Mouse (Mus musculus): ENCODE data around the gene Zfhx3. TPM values are rescaled to one million over a fixed set of nuclear protein-coding genes. Genes with fewer than 3 reads are reported as not detected.
A peak's percentile ranks its signal among the peaks of the same experiment; 100 is the strongest.
"Not testable (repeated sequence)": the region's sequence is repeated elsewhere in the genome, so short reads cannot be mapped to it uniquely, and the experiment has no call there.

The Zfhx3 gene
- polyA plus RNA-seq (2015; fragmentation: Nextera tagmentation; extraction: Ambion mirVana): 59.0 and 60.2 TPM in 2 replicates

DNA sequence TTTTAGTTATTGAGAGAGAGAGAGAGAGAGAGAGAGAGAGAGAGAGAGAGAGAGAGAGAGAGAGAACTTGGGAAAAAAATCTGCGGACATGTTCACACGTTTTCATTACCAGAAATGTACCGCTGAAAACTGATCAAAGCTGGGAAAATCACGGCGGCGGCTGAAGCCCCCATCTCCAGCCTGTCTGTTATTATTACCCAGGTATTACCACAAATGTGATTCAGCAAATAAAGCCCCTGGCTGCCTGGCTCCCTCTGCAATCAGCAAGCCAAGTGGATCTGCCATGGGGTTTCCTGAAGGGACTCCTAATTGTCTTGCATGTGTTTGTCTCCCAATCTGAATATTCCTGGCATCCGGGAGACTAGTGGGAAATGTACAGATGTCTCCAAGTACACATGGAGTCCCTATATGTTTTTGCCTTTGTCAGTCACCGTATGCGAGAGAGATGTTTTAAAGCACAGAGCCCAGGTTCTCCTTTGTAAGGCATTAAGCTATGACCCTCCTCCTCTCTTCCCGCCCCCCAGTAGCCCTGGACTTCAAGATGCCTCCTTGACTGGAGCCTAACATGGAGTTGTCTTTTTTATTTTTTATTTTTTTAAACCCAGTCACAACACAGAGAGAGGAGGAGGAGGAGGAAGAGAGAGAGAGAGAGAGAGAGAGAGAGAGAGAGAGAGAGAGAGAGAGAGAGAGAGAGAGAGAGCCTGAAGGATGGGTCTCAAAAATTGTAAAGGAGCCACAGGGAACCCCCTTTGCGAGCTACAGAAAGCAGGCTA lies at the start of gene Zfhx3:
Gene Zfhx3 (plus strand): TSS at position 723 of the 773 bp plus-strand sequence.
- 9% methylated on average over 11 of the region's 11 CpGs for WGBS
- peak within 1 kb of the TSS; percentile 58 for H3K4me2 ChIP-seq
- peak within 1 kb of the TSS; percentile 32 for H3K4me3 ChIP-seq
- no peaks in the 10 kb centered on the region for H3K9me3 ChIP-seq
- peak within 1 kb of the TSS; percentile 38; the same call in 1 of the 2 replicates for H3K9ac ChIP-seq
- 0 out of 2 replicates have a peak, but pooled peaks have one; percentile 53 for ATAC-seq (replicated peaks)
- peak within 1 kb of the TSS; percentile 89 for H3K27ac ChIP-seq
- peaks cover 57% of the 10 kb centered on the region for H3K4me1 ChIP-seq
- H3K27me3 ChIP-seq (replicated peaks): no peaks in the 10 kb centered on the region
- no peaks in the 10 kb centered on the region for H3K36me3 ChIP-seq (replicated peaks)

DNA sequence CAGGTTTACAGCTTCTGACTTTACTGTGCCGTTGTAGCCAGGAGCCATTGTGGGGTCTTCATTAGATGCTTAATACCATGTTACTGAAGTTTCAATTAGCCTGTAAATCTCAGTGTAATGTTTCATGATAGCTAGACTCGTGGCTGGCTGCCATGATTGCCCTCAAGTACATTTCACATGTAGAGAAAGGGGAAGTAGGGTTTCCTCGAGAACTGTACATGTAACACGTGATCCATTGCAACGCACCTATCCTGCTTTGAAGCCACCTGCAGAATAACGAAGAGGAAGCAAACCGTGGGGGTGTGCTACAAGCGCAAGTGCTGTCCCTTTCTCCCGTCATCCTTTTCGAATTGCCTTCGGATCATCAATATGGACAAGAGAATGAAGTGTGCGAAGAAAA lies 23.5 kb upstream of the Zfhx3 start:
- H3K27ac ChIP-seq: peak overlapping the region; percentile 40; the same call in 1 of the 2 replicates
- WGBS: 76% methylated on average over 12 of the region's 12 CpGs

DNA sequence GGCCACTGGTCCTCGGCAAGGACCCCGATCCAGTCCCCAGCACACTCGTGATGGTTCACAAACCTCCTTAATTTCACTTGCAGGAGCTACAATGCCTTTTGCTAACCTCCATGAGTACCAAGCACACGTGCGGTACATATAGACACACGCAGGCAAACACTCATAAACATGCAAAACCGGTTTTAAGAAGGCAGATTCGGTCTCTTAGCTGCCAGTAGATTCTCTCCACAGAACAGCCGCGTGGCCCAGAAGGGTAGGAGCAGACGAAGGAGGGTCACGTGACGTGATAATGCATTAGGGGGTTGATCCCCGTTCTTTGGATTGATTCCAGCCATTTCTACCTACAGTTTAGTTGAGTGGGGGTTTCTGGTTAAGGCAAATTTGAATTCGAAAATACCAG lies 16.3 kb upstream of the Zfhx3 start:
- H3K9ac ChIP-seq: no peak overlapping the region
- no peak overlapping the region for H3K4me2 ChIP-seq
- no peaks in the 10 kb centered on the region for H3K27me3 ChIP-seq (replicated peaks)
- no peak overlapping the region for H3K27ac ChIP-seq
- H3K4me3 ChIP-seq: no peak overlapping the region
- no peaks in the 10 kb centered on the region for H3K9me3 ChIP-seq
- H3K36me3 ChIP-seq (replicated peaks): no peaks in the 10 kb centered on the region
- WGBS: 87% methylated on average over 15 of the region's 15 CpGs
- no peaks in the 10 kb centered on the region for H3K4me1 ChIP-seq
- no peak for ATAC-seq (replicated peaks)

More for the DNA sequence above, 23.5 kb upstream of the Zfhx3 start:
- Histone ChIP-seq H3K4me3 (no peak overlapping the region), H3K4me2 (no peak overlapping the region), H3K9ac (no peak overlapping the region), H3K4me1 (peaks cover 16% of the 10 kb centered on the region), H3K27me3 (replicated peaks) (no peaks in the 10 kb centered on the region), H3K9me3 (no peaks in the 10 kb centered on the region), H3K36me3 (replicated peaks) (no peaks in the 10 kb centered on the region)
- no peak for ATAC-seq (replicated peaks)

GRCm38 (mm10) chr8:107936725-107937124 lies 5.7 kb upstream of the Zfhx3 start:
- Histone ChIP-seq H3K9me3 (no peaks in the 10 kb centered on the region), H3K9ac (no peak overlapping the region), H3K36me3 (replicated peaks) (no peaks in the 10 kb centered on the region), H3K4me3 (no peak overlapping the region), H3K27me3 (replicated peaks) (no peaks in the 10 kb centered on the region), H3K4me2 (no peak overlapping the region), H3K4me1 (peaks cover 21% of the 10 kb centered on the region), H3K27ac (no peak overlapping the region)
- WGBS: 96% methylated on average over 4 of the region's 4 CpGs
- ATAC-seq (replicated peaks): no peak

GRCm38 (mm10) chr8:107938231-107938630 lies 4.2 kb upstream of the Zfhx3 start:
- peaks cover 31% of the 10 kb centered on the region for H3K4me1 ChIP-seq
- not testable (repeated sequence) for H3K4me3 ChIP-seq; H3K27ac ChIP-seq; H3K4me2 ChIP-seq; H3K9ac ChIP-seq; H3K9me3 ChIP-seq; H3K36me3 ChIP-seq (replicated peaks); ATAC-seq (replicated peaks); H3K27me3 ChIP-seq (replicated peaks)
- 90% methylated on average over 5 of the region's 5 CpGs for WGBS

DNA sequence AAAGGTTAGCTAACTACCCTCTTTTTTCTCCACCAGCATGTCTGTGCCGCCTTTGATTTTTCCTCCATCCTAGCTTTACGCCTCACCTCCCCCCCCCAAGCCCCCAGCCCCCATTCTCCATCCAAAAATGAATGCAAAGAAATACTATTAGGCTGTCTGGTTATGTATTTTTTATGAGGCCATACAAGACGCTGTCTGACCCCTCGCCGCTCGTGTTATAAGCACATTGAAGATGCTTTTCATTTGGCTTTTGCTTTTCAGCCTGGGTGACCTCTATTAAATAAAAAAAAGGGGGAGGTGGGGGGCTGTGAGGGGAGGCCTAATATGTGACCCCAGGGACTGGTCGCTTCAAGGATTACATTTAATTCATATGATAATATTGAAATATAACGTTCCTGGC lies 2.3 kb upstream of the Zfhx3 start:
- Histone ChIP-seq H3K4me1 (peaks cover 45% of the 10 kb centered on the region), H3K27me3 (replicated peaks) (no peaks in the 10 kb centered on the region), H3K27ac (peak overlapping the region; percentile 89), H3K4me3 (no peak overlapping the region), H3K9ac (no peak overlapping the region), H3K4me2 (no peak overlapping the region), H3K36me3 (replicated peaks) (no peaks in the 10 kb centered on the region), H3K9me3 (no peaks in the 10 kb centered on the region)
- WGBS: 38% methylated on average over 8 of the region's 8 CpGs
- ATAC-seq (replicated peaks): no peak

GRCm38 (mm10) chr8:107942752-107943510 lies 487 bp downstream of the Zfhx3 start:
- Histone ChIP-seq H3K4me1 (peaks cover 61% of the 10 kb centered on the region), H3K27me3 (replicated peaks) (no peaks in the 10 kb centered on the region), H3K4me3 (peak overlapping the region; percentile 32), H3K9me3 (no peaks in the 10 kb centered on the region), H3K36me3 (replicated peaks) (no peaks in the 10 kb centered on the region), H3K27ac (peak overlapping the region; percentile 89), H3K9ac (peak overlapping the region; percentile 38; the same call in 1 of the 2 replicates), H3K4me2 (peak overlapping the region; percentile 58)
- ATAC-seq (replicated peaks): peak; percentile 72
- under 1% methylated on average over 17 of the region's 17 CpGs for WGBS

GRCm38 (mm10) chr8:107943550-107944348 lies 1.3 kb downstream of the Zfhx3 start:
- ATAC-seq (replicated peaks): no peak

GRCm38 (mm10) chr8:107944676-107945600 lies 2.5 kb downstream of the Zfhx3 start:
- Histone ChIP-seq H3K9ac (peak overlapping the region; percentile 32), H3K27me3 (replicated peaks) (no peaks in the 10 kb centered on the region), H3K9me3 (no peaks in the 10 kb centered on the region), H3K36me3 (replicated peaks) (no peaks in the 10 kb centered on the region), H3K4me1 (peaks cover 54% of the 10 kb centered on the region), H3K4me3 (peak overlapping the region; percentile 26), H3K4me2 (peak overlapping the region; percentile 58), H3K27ac (peak overlapping the region; percentile 89)
- ATAC-seq (replicated peaks): no peak
- 13% methylated on average over 31 of the region's 31 CpGs for WGBS

More at GRCm38 (mm10) chr8:107943550-107944348, 1.3 kb downstream of the Zfhx3 start:
- H3K4me2 ChIP-seq: peak overlapping the region; percentile 58
- H3K36me3 ChIP-seq (replicated peaks): no peaks in the 10 kb centered on the region
- H3K9ac ChIP-seq: peak overlapping the region; percentile 38; the same call in 1 of the 2 replicates
- 4% methylated on average over 9 of the region's 10 CpGs for WGBS
- H3K27me3 ChIP-seq (replicated peaks): no peaks in the 10 kb centered on the region
- H3K27ac ChIP-seq: peak overlapping the region; percentile 89
- H3K9me3 ChIP-seq: no peaks in the 10 kb centered on the region
- H3K4me3 ChIP-seq: peak overlapping the region; percentile 32
- peaks cover 61% of the 10 kb centered on the region for H3K4me1 ChIP-seq

DNA sequence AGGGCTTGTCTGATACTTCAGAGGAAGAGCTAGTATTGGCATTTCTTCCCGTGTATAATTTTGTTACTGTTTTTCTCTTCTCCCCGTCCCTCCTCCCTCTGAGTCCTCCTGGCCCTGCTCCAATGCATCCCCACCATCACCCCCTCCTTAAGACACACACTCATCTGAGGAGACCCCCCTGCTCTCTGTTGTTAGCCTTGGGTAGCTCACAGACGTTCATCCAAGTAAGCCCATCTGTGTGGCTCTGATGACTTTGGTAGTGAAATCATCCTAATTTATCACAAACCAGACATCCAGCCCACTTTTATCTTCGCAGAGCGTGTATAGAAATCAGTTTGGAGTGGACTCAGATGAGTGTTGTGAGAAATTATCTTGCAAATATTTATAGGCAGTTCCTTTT lies 4.4 kb downstream of the Zfhx3 start:
- Histone ChIP-seq H3K9me3 (no peaks in the 10 kb centered on the region), H3K4me2 (no peak overlapping the region), H3K4me1 (peaks cover 47% of the 10 kb centered on the region), H3K27ac (peak overlapping the region; percentile 62), H3K9ac (no peak overlapping the region), H3K4me3 (no peak overlapping the region), H3K27me3 (replicated peaks) (no peaks in the 10 kb centered on the region), H3K36me3 (replicated peaks) (no peaks in the 10 kb centered on the region)
- 67% methylated on average over 5 of the region's 5 CpGs for WGBS
- ATAC-seq (replicated peaks): no peak

- H3K27me3 ChIP-seq (replicated peaks): no peaks in the 10 kb centered on the region
- no peaks in the 10 kb centered on the region for H3K36me3 ChIP-seq (replicated peaks)
- peak overlapping the region; percentile 5; the same call in 1 of the 2 replicates for H3K27ac ChIP-seq
- no peak overlapping the region for H3K4me3 ChIP-seq
- no peaks in the 10 kb centered on the region for H3K9me3 ChIP-seq
- no peak overlapping the region for H3K9ac ChIP-seq
- H3K4me1 ChIP-seq: peaks cover 30% of the 10 kb centered on the region
- 61% methylated on average over 3 of the region's 3 CpGs for WGBS
- no peak for ATAC-seq (replicated peaks)
- no peak overlapping the region for H3K4me2 ChIP-seq
Measured at GRCm38 (mm10) chr8:107955887-107956286, 13.4 kb downstream of the Zfhx3 start.

Data from midbrain, embryonic 15.5 days (tissue).